Mouse (Mus musculus) spleen, postnatal 4 days (tissue): ENCODE results near the gene Olfr1446.

Experiments used
- DNase-seq, 2 experiments: peaks; one replicate each; pipeline ENCODE4 v3.0.0; 2022; ENCODE audit warnings: low spot score in 2 of 2

Olfr1446 gene

GRCm38 (mm10) chr19:12893424-12893823, at the start of gene Olfr1446:
Gene Olfr1446 (minus strand): TSS chr19:12893524.
- DNase-seq = no peak

- DNase-seq = no peak
Measured at GRCm38 (mm10) chr19:12930540-12930939, 37.2 kb upstream of the Olfr1446 start, which contains the start of gene Olfr1449. Gene Olfr1449 (plus strand): TSS chr19:12930840.

- no peak for DNase-seq
Measured at GRCm38 (mm10) chr19:12924319-12924718, 31.0 kb upstream of the Olfr1446 start, which contains the start of gene Olfr1448. Gene Olfr1448 (minus strand): TSS chr19:12924419.

- no peak for DNase-seq
Measured at GRCm38 (mm10) chr19:12903643-12904042, 10.3 kb upstream of the Olfr1446 start, which contains the start of gene Olfr1447. Gene Olfr1447 (minus strand): TSS chr19:12903743.

- no peak for DNase-seq
Measured at GRCm38 (mm10) chr19:12883555-12883954, 9.8 kb downstream of the Olfr1446 start, which contains the start of gene Olfr1445. Gene Olfr1445 (plus strand): TSS chr19:12883855.

- no peak for DNase-seq
Measured at GRCm38 (mm10) chr19:12856983-12857382, 36.3 kb downstream of the Olfr1446 start, which contains the start of gene Olfr1444. Gene Olfr1444 (plus strand): TSS chr19:12857283.

- no peak for DNase-seq
Measured at GRCm38 (mm10) chr19:12846382-12846781, 46.9 kb downstream of the Olfr1446 start, which contains the start of gene Gm5244. Gene Gm5244 (plus strand): TSS chr19:12846682.

- DNase-seq = no peak
Measured at GRCm38 (mm10) chr19:12838507-12838906, 54.8 kb downstream of the Olfr1446 start.
